Mouse (Mus musculus): ENCODE results near the gene Foxi1. TPM values are rescaled to one million over a fixed set of nuclear protein-coding genes. Genes with fewer than 3 reads are reported as not detected.
"Not testable (repeated sequence)": the region's sequence is repeated elsewhere in the genome, so short reads cannot be mapped to it uniquely, and the experiment has no call there.

Foxi1 gene
- polyA plus RNA-seq (2012; ENCODE audit: insufficient read depth, insufficient read length, missing spikeins) = not detected in 2 replicates

DNA sequence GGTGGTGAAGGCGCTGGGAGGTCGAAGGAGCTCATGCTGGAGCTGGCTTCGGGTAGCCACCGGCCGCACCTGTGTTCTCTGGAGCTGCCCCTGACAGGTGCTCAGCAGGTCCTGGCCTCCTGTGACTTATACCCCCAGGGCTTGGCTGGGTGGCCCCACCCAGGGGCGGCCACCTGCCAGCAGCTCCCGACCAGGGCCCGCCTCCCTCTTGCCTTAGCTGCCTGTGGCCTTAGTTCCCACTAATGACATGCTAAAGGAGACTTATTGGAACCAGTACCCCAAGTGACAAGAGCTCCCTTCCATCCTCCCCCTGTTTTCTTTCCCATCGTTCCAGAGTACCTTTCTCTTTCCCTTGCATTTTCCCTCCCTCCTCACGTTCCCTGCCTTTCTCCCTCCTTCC is at the start of gene Foxi1:
TSS of gene Foxi1 (minus strand) at position 101 of the 400 bp plus-strand sequence.
- Histone ChIP-seq H3K4me3 (ENCODE audit: insufficient read depth, low read length) (no peak within 1 kb of the TSS), H3K27ac (ENCODE audit: insufficient read depth, low read depth, low read length) (no peak within 1 kb of the TSS), H3K4me1 (ENCODE audit: control insufficient read depth, insufficient read depth, low read length) (no peaks in the 10 kb centered on the region)
- no peak for TF ChIP-seq POLR2A (IDR thresholded peaks at IDR 0.05; ENCODE audit: borderline replicate concordance, low read depth, low read length)
- no peak for TF ChIP-seq CTCF (IDR thresholded peaks at IDR 0.05; ENCODE audit: low read depth, low read length)

DNA sequence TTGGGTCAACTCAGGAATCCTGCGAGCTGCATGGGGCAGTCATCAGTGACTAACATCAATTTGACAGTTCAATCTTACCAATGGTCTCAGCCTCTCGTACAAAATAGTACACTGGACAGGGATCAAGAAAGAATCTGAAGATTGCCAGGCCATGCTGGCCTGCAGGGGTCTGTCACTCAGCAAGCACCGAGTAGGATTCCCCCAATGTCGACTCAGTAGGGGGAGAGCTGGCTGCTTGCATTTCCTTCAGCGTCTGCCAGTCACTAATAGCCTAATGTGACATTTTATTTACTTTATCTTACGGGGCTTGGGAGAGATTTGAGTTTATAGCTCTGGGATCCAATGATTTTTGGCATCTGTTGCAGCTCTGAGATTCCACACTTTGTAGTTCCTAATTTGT is 35.1 kb upstream of the Foxi1 start:
- no peak overlapping the region for H3K4me3 ChIP-seq (ENCODE audit: insufficient read depth, low read length)
- H3K27ac ChIP-seq (ENCODE audit: insufficient read depth, low read depth, low read length) = no peak overlapping the region
- TF ChIP-seq CTCF (IDR thresholded peaks at IDR 0.05; ENCODE audit: low read depth, low read length) (no peak), POLR2A (IDR thresholded peaks at IDR 0.05; ENCODE audit: borderline replicate concordance, low read depth, low read length) (no peak)
- H3K4me1 ChIP-seq (ENCODE audit: control insufficient read depth, insufficient read depth, low read length) = no peaks in the 10 kb centered on the region

GRCm38 (mm10) chr11:34240252-34240651 is 32.4 kb upstream of the Foxi1 start:
- no peaks in the 10 kb centered on the region for H3K4me1 ChIP-seq (ENCODE audit: control insufficient read depth, insufficient read depth, low read length)
- H3K27ac ChIP-seq (ENCODE audit: insufficient read depth, low read depth, low read length) = no peak overlapping the region
- TF ChIP-seq CTCF (IDR thresholded peaks at IDR 0.05; ENCODE audit: low read depth, low read length) (no peak), POLR2A (IDR thresholded peaks at IDR 0.05; ENCODE audit: borderline replicate concordance, low read depth, low read length) (no peak)
- H3K4me3 ChIP-seq (ENCODE audit: insufficient read depth, low read length) = no peak overlapping the region

DNA sequence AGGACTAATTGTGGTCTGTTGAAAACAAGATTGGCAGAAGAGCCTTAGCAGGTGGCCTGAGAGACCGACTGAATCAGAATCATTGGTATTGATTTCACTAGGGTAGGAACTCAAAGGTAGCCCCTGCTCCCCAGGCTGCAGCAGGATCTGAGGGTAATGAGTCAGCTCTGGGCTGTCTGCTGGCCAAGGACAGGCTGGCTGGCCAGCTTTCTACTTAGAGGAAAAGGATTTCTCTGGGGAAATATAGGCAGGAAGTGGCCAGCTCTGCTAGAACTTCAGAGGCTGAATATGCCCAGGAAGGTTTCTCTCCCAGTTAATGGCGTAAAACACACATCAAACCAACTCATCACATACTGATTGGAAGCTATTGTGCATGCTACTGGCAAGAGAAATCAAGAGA is 31.8 kb upstream of the Foxi1 start:
- no peak for TF ChIP-seq CTCF (IDR thresholded peaks at IDR 0.05; ENCODE audit: low read depth, low read length)
- no peak for TF ChIP-seq POLR2A (IDR thresholded peaks at IDR 0.05; ENCODE audit: borderline replicate concordance, low read depth, low read length)
- no peak overlapping the region for H3K4me3 ChIP-seq (ENCODE audit: insufficient read depth, low read length)
- H3K27ac ChIP-seq (ENCODE audit: insufficient read depth, low read depth, low read length) = no peak overlapping the region
- no peaks in the 10 kb centered on the region for H3K4me1 ChIP-seq (ENCODE audit: control insufficient read depth, insufficient read depth, low read length)

GRCm38 (mm10) chr11:34236885-34237284 is 29.0 kb upstream of the Foxi1 start:
- Histone ChIP-seq H3K27ac (ENCODE audit: insufficient read depth, low read depth, low read length) (no peak overlapping the region), H3K4me1 (ENCODE audit: control insufficient read depth, insufficient read depth, low read length) (no peaks in the 10 kb centered on the region), H3K4me3 (ENCODE audit: insufficient read depth, low read length) (no peak overlapping the region)
- TF ChIP-seq CTCF (IDR thresholded peaks at IDR 0.05; ENCODE audit: low read depth, low read length) (no peak), POLR2A (IDR thresholded peaks at IDR 0.05; ENCODE audit: borderline replicate concordance, low read depth, low read length) (no peak)

DNA sequence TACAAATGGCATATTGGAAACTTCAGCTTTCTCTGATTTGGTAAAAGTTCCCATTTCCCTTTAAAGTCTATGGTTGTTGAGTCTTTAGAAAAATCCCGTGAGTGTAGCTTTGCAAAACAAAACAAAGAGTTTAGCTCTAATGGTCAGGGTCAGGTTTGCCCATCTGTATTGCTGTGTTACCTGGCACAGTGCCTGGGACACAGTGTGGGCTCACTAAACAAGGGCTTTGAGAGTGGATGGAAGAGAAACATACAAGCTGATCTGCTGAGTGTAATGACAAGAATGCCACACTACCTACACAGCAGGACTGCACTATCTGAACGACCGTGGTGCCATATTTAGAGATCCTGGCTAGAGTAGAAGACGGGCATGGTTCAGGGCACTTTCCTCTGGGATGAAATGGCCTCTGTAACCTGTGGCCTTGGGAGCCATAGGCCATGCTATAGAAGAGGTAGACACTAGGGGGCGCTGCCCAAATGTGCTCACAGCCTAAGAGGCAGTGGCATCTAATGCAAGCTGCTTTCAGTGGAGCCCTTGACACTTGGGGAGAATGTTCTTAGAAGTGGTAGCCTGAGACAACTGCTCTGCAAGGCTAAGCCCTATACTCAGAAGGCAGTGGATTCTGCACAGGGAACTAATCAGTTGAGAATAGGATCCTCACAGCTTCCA is 28.3 kb upstream of the Foxi1 start:
- no peak overlapping the region for H3K27ac ChIP-seq (ENCODE audit: insufficient read depth, low read depth, low read length)
- H3K4me3 ChIP-seq (ENCODE audit: insufficient read depth, low read length) = no peak overlapping the region
- no peaks in the 10 kb centered on the region for H3K4me1 ChIP-seq (ENCODE audit: control insufficient read depth, insufficient read depth, low read length)
- TF ChIP-seq POLR2A (IDR thresholded peaks at IDR 0.05; ENCODE audit: borderline replicate concordance, low read depth, low read length) (no peak), CTCF (IDR thresholded peaks at IDR 0.05; ENCODE audit: low read depth, low read length) (peak; percentile 56; the same call in 1 of the 2 replicates)

DNA sequence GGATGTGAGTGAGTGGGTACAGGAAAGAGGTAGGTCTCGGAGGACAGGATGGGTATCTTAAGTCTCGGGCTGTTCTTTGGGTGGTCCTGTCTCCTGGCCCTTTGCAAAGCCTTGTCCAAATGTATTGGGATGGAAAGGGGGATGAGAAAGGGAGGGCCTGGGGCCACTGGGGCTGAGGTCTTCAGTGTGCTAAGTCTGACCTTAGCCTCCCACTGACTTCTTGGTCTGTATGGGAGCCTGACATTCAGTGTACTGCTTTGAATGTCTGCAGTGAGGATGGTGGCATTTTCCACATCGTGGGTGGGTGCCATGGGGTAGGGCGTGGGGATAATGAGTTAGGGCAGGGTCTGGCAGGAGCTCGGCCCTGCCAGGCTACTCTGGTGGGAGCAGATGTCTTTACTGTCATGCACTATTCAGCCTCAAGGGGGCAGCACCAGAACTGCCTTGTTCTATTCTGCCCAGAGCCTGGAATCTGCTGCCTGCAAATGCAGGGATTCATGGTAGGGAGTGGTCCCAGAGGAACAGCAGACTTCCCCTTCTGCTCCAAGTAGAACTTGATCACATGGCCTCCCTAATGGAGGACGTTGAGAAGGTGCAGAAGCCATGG is 21.0 kb upstream of the Foxi1 start:
- Histone ChIP-seq H3K27ac (ENCODE audit: insufficient read depth, low read depth, low read length) (no peak overlapping the region), H3K4me3 (ENCODE audit: insufficient read depth, low read length) (no peak overlapping the region), H3K4me1 (ENCODE audit: control insufficient read depth, insufficient read depth, low read length) (no peaks in the 10 kb centered on the region)
- TF ChIP-seq CTCF (IDR thresholded peaks at IDR 0.05; ENCODE audit: low read depth, low read length) (peak; percentile 70), POLR2A (IDR thresholded peaks at IDR 0.05; ENCODE audit: borderline replicate concordance, low read depth, low read length) (no peak)

DNA sequence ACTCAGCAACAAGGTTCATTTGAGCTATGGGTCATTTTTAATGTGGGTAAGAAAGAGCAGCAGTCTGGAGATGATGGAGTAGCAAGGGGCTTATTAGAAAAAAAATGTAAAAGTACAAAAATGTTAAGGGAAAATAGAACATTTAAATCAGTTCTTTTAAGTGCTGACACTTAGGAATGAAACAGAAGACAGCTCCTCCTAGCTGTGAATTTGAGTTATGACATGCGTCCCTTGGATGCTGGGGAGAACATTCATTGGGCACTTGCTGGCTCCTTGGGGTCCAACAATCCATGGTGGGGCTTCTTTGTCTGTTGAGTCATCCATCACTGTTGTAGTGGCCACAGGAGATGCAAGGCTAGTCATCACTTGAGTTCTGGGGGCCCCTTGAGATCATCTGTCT is 19.3 kb upstream of the Foxi1 start:
- H3K4me1 ChIP-seq (ENCODE audit: control insufficient read depth, insufficient read depth, low read length) = no peaks in the 10 kb centered on the region
- H3K4me3 ChIP-seq (ENCODE audit: insufficient read depth, low read length) = no peak overlapping the region
- H3K27ac ChIP-seq (ENCODE audit: insufficient read depth, low read depth, low read length) = no peak overlapping the region
- TF ChIP-seq CTCF (IDR thresholded peaks at IDR 0.05; ENCODE audit: low read depth, low read length) (no peak), POLR2A (IDR thresholded peaks at IDR 0.05; ENCODE audit: borderline replicate concordance, low read depth, low read length) (no peak)

GRCm38 (mm10) chr11:34220596-34220995 is 12.7 kb upstream of the Foxi1 start:
- H3K27ac ChIP-seq (ENCODE audit: insufficient read depth, low read depth, low read length) = peak overlapping the region; percentile 40; the same call in 1 of the 2 replicates
- peak overlapping the region; percentile 35; the same call in 1 of the 2 replicates for H3K4me3 ChIP-seq (ENCODE audit: insufficient read depth, low read length)
- not testable (repeated sequence) for H3K4me1 ChIP-seq (ENCODE audit: control insufficient read depth, insufficient read depth, low read length)

DNA sequence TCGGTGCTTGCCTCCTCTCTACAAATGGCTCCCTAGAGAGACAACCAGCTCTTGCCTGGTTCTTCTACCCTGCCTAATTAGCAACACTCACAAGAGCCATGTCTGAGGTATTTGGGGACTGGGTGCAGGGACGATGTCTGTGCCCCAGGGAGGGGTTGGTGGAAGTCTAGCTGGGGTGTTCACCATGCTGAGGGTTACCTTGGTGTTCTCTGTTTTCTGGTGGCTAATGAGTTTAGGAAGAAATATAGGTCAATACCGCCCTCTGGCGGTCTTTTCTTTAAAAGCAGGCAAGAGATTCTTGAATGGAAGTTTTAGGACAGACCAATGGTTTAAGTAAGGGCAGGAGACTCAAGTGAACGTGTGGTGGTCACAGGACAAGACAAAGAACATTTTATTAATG is 5.0 kb upstream of the Foxi1 start:
- no peaks in the 10 kb centered on the region for H3K4me1 ChIP-seq (ENCODE audit: control insufficient read depth, insufficient read depth, low read length)
- no peak overlapping the region for H3K4me3 ChIP-seq (ENCODE audit: insufficient read depth, low read length)
- TF ChIP-seq CTCF (IDR thresholded peaks at IDR 0.05; ENCODE audit: low read depth, low read length) (peak; percentile 62), POLR2A (IDR thresholded peaks at IDR 0.05; ENCODE audit: borderline replicate concordance, low read depth, low read length) (no peak)

More for the DNA sequence above, 5.0 kb upstream of the Foxi1 start:
- H3K27ac ChIP-seq (ENCODE audit: insufficient read depth, low read depth, low read length) = no peak overlapping the region

Data from bone marrow macrophage, adult 2 months (primary cell).